Mouse (Mus musculus): Measurements from ENCODE around the gene Rab11fip3.

GRCm38 (mm10) chr17:25956201-25956600 is 113.2 kb downstream of the Rab11fip3 start:
- no peak for TF ChIP-seq CTCF (IDR thresholded peaks at IDR 0.05; ENCODE audit: low read depth)
- no peak for TF ChIP-seq EP300 (optimal IDR thresholded peaks at IDR 0.05)
